In the genomic region with DNA sequence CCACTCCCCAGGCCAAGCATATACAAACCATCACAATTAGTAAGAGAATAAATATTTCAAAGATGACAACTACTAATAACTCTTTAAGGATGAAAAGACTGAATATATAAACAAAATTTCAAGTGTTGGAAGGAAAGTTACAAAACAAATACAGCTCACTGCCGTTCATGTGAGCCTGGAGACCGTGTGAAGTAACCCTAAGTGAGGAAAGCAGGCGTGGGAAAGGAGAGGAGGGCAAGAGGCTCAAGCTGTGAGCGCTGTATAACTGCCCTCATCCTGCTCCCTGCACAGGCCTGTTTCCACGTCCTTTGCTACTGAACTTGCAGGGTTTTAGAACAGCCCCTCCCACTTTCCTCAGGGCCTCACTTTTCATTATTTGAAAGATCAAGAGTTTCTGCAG, we compare ENCODE assay signal across 25 mouse cellular contexts. TPM values are rescaled to one million over a fixed set of nuclear protein-coding genes. Genes with fewer than 3 reads are reported as not detected.
A peak's percentile ranks its signal among the peaks of the same experiment; 100 is the strongest.
DNase-seq lines count a peak whose midpoint lies in the region; ATAC-seq and TF ChIP-seq lines count a peak whose summit lies in the region.
"Had no signal": no experiment of that assay in that cellular context is flagged by ENCODE, and none has a peak within 500 bp of the region (broad histone marks: within the 10 kb centered on the region; RNA-seq: fewer than 3 reads in every experiment).

No protein-coding gene starts in this region.

- no peak for TF ChIP-seq CTCF in liver, postnatal 0 days (IDR thresholded peaks at IDR 0.05; ENCODE audit: low read depth)

- no peak overlapping the region for H3K9ac ChIP-seq in liver, embryonic 13.5 days
- H3K9ac ChIP-seq in liver, postnatal 0 days (replicated peaks) = no peak overlapping the region
- H3K9ac ChIP-seq: embryonic facial prominence, embryonic 13.5 days; forebrain, embryonic 12.5 days; forebrain, embryonic 15.5 days; hindbrain, embryonic 12.5 days; hindbrain, embryonic 15.5 days had no signal

- peaks cover 46% of the 10 kb centered on the region for H3K36me3 ChIP-seq in liver, embryonic 13.5 days
- H3K36me3 ChIP-seq in liver, postnatal 0 days (replicated peaks; ENCODE audit: insufficient read depth, low read length) = peaks cover 22% of the 10 kb centered on the region
- peaks cover 80% of the 10 kb centered on the region for H3K36me3 ChIP-seq in megakaryocyte, embryonic 14.5 days (replicated peaks; ENCODE audit: low read length)

- peak overlapping the region; percentile 25 for H3K27ac ChIP-seq in liver, embryonic 13.5 days
- H3K27ac ChIP-seq in liver, postnatal 0 days (ENCODE audit: low read depth) = no peak overlapping the region
- H3K27ac ChIP-seq: embryonic facial prominence, embryonic 10.5 days; embryonic facial prominence, embryonic 13.5 days; forebrain, embryonic 12.5 days; forebrain, embryonic 15.5 days; hindbrain, embryonic 12.5 days; hindbrain, embryonic 15.5 days had no signal

- no peak for ATAC-seq in liver, embryonic 13.5 days (ENCODE audit: low read depth)
- ATAC-seq in liver, postnatal 0 days = no peak
- ATAC-seq in megakaryocyte, adult 5-6 weeks (ENCODE audit: poor library complexity, severe bottlenecking) = no peak
- ATAC-seq: CD4-positive, CD25-positive, alpha-beta regulatory T cell, adult 4 months; forebrain, embryonic 15.5 days had no signal

- DNase-seq in liver, embryonic 13.5 days = no peak
- DNase-seq in liver, postnatal 0 days = no peak
- DNase-seq in adipocyte (ENCODE audit: low spot score) = peak; percentile 55
- no peak for DNase-seq in layer of hippocampus, postnatal 25 days (ENCODE audit: extremely low spot score in 1 of 2, low spot score in 1 of 2)
- DNase-seq: adrenal gland, adult 8-10 months; adrenal gland, postnatal 25 days; cerebellum, adult 11-12 months; cerebellum, adult 8-10 months; cerebellum, postnatal 10 days; cerebellum, postnatal 36 days; embryo, embryonic 11 days; gastrocnemius, postnatal 10 days; gastrocnemius, postnatal 36 days; heart, adult 11 months had no signal

- no peak overlapping the region for H3K4me3 ChIP-seq in liver, embryonic 13.5 days (replicated peaks)
- no peak overlapping the region for H3K4me3 ChIP-seq in liver, postnatal 0 days (ENCODE audit: low read depth, low read length)
- H3K4me3 ChIP-seq in megakaryocyte, embryonic 14.5 days (replicated peaks) = peak overlapping the region; percentile 28
- H3K4me3 ChIP-seq: embryonic facial prominence, embryonic 10.5 days; embryonic facial prominence, embryonic 13.5 days; erythroblast, embryonic 14.5 days; forebrain, embryonic 12.5 days; forebrain, embryonic 15.5 days; hindbrain, embryonic 12.5 days; hindbrain, embryonic 15.5 days had no signal

- no peaks in the 10 kb centered on the region for H3K27me3 ChIP-seq in liver, embryonic 13.5 days
- H3K27me3 ChIP-seq in liver, postnatal 0 days (ENCODE audit: insufficient read depth, low read length) = no peaks in the 10 kb centered on the region
- no peaks in the 10 kb centered on the region for H3K27me3 ChIP-seq in megakaryocyte, embryonic 14.5 days (replicated peaks)
- H3K27me3 ChIP-seq: embryonic facial prominence, embryonic 13.5 days; forebrain, embryonic 12.5 days; forebrain, embryonic 15.5 days; hindbrain, embryonic 12.5 days; hindbrain, embryonic 15.5 days had no signal

- H3K4me1 ChIP-seq in liver, embryonic 13.5 days (replicated peaks) = peaks cover 54% of the 10 kb centered on the region
- peaks cover 14% of the 10 kb centered on the region for H3K4me1 ChIP-seq in liver, postnatal 0 days (ENCODE audit: insufficient read depth)
- H3K4me1 ChIP-seq in megakaryocyte, embryonic 14.5 days = peaks cover 90% of the 10 kb centered on the region
- H3K4me1 ChIP-seq: forebrain, embryonic 15.5 days had no signal

- no peak for TF ChIP-seq EP300 in liver, postnatal 0 days (IDR thresholded peaks at IDR 0.05; ENCODE audit: low read depth)

- WGBS in liver, embryonic 13.5 days (ENCODE audit: insufficient replicate concordance) = 81% methylated on average over 5 of the region's 5 CpGs
- WGBS in liver, postnatal 0 days (ENCODE audit: insufficient replicate concordance) = 78% methylated on average over 5 of the region's 5 CpGs

- H3K4me2 ChIP-seq in liver, embryonic 13.5 days = no peak overlapping the region
- H3K4me2 ChIP-seq in liver, postnatal 0 days (ENCODE audit: low read depth, low read length) = no peak overlapping the region
- H3K4me2 ChIP-seq: embryonic facial prominence, embryonic 13.5 days; forebrain, embryonic 12.5 days; forebrain, embryonic 15.5 days; heart, embryonic 11.5 days; hindbrain, embryonic 12.5 days; hindbrain, embryonic 15.5 days had no signal

- no peaks in the 10 kb centered on the region for H3K9me3 ChIP-seq in liver, embryonic 13.5 days (replicated peaks)
- H3K9me3 ChIP-seq in liver, postnatal 0 days (ENCODE audit: low read length) = no peaks in the 10 kb centered on the region
- no peaks in the 10 kb centered on the region for H3K9me3 ChIP-seq in megakaryocyte, embryonic 14.5 days
- H3K9me3 ChIP-seq: embryonic facial prominence, embryonic 10.5 days; embryonic facial prominence, embryonic 13.5 days; forebrain, embryonic 12.5 days; forebrain, embryonic 15.5 days; hindbrain, embryonic 12.5 days; hindbrain, embryonic 15.5 days had no signal

RNA-seq across cellular contexts. Expression of a gene that starts 32.5 kb away (rescaled TPM):
- polyA plus RNA-seq in liver, embryonic 13.5 days (2015; fragmentation: Nextera tagmentation; extraction: Ambion mirVana) = 9.4 and 10.9 TPM in 2 replicates
- 5.7 and 6.5 TPM in 2 replicates for polyA plus RNA-seq in liver, postnatal 0 days (2015; fragmentation: Nextera tagmentation; extraction: Ambion mirVana)
- polyA plus RNA-seq in megakaryocyte, embryonic 14.5 days (2012; ENCODE audit: insufficient read depth, low replicate concordance) = 7.1 and 8.7 TPM in 2 replicates
- total RNA-seq in megakaryocyte, adult 5-6 weeks (2015) = 22.3 and 25.5 TPM in 2 replicates
- total RNA-seq in megakaryocyte, adult 5-6 weeks (2017) = 11.2 and 16.2 TPM in 2 replicates
- total RNA-seq in layer of hippocampus, postnatal 25 days (2021) = 100 to 1,000 TPM in 1 of 2 experiments, 10 to 100 TPM in 1; 92.4 to 104 TPM
